Mouse (Mus musculus) A20 (cell line): ENCODE data around the gene Slc12a4.

Source experiments
- DNase-seq: peaks from one replicate; pipeline ENCODE4 v3.0.0-alpha.2; 2011; ENCODE audit warnings: low read depth, low spot score

Gene Slc12a4

GRCm38 (mm10) chr8:105933762-105934161 is 32.1 kb downstream of the Slc12a4 start, which contains the start of gene Ctrl:
Gene Ctrl (minus strand): TSS chr8:105933862.
- DNase-seq, result no peak

GRCm38 (mm10) chr8:105932525-105932924 is 33.4 kb downstream of the Slc12a4 start:
- no peak for DNase-seq

- no peak for DNase-seq
Observed at GRCm38 (mm10) chr8:105931271-105931670, 34.6 kb downstream of the Slc12a4 start.

GRCm38 (mm10) chr8:105930602-105931001 is 35.3 kb downstream of the Slc12a4 start:
- peak; percentile 76 for DNase-seq

GRCm38 (mm10) chr8:105925123-105925522 is 40.8 kb downstream of the Slc12a4 start:
- no peak for DNase-seq

GRCm38 (mm10) chr8:105919390-105919789 is 46.5 kb downstream of the Slc12a4 start:
- no peak for DNase-seq

GRCm38 (mm10) chr8:105900941-105901616 is 64.8 kb downstream of the Slc12a4 start:
- peak; percentile 51 for DNase-seq

GRCm38 (mm10) chr8:105900180-105900940 is 65.5 kb downstream of the Slc12a4 start, which contains the start of gene Pskh1:
Gene Pskh1 (plus strand): TSS chr8:105900441.
- DNase-seq, result peak; percentile 95

GRCm38 (mm10) chr8:105897801-105898480 is 68.0 kb downstream of the Slc12a4 start:
- no peak for DNase-seq
